Mouse (Mus musculus) embryo, embryonic 10.5 days (tissue): ENCODE measurements around the gene Gamt.

Source experiments
- DNase-seq: peaks from one replicate; pipeline ENCODE4 v3.0.0-alpha.2; 2015; ENCODE audit warnings: low spot score

Gene Gamt

GRCm38 (mm10) chr10:80285222-80286070 is 24.6 kb upstream of the Gamt start:
- no peak for DNase-seq

DNA sequence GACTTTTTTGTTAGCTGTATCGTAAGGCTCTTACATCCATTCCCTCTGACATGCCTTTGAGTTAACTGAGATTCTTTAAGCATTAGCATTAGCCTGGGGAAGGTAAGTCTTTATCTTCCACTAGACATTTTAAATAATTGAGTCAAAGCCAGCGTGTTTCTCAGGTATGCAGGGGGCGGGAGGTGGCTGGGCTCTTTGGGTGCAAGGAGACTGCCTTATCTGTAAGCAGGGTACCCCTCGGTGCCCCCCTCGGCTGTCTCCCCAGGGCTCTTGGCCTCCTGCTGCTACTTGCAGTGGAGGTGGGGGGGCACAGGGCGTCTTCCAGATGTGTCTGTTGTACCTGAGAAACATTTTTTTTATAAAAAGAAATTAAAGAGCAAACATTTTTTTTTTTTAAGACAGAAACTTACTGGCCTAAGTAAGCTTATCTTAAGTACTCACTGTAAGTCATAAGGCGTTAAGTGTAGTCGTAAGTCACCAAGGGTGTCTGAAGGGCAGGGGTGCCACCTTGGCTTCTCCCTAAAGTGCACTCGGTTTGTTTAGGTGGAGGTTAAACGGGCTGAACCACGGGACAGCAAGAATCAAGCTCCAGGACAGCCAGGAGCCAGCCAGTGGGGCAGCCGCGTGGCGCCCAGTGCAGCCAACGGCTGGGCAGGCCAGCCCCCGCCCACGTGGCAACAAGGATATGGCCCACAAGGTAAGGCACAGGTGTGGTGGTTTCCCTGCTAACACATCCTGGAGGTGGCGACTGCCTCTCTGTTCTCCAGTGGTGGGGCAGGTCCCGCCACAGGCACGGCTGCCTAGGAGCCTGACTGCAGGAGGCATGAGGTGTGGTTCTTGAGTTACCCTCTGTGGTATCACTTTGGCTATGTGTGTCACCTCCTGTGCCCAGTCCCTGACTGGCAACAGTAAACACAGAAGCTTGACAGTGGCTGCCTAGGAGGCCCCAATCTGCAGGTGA is 21.9 kb upstream of the Gamt start:
- no peak for DNase-seq

- no peak for DNase-seq
These were observed 21.1 kb upstream of the Gamt start for GRCm38 (mm10) chr10:80281921-80282371.

- DNase-seq = no peak
These were observed 20.5 kb upstream of the Gamt start for GRCm38 (mm10) chr10:80281304-80281703.

- no peak for DNase-seq
These were observed 18.5 kb upstream of the Gamt start for GRCm38 (mm10) chr10:80279273-80279672.

GRCm38 (mm10) chr10:80278390-80278789 is 17.6 kb upstream of the Gamt start:
- DNase-seq = no peak

DNA sequence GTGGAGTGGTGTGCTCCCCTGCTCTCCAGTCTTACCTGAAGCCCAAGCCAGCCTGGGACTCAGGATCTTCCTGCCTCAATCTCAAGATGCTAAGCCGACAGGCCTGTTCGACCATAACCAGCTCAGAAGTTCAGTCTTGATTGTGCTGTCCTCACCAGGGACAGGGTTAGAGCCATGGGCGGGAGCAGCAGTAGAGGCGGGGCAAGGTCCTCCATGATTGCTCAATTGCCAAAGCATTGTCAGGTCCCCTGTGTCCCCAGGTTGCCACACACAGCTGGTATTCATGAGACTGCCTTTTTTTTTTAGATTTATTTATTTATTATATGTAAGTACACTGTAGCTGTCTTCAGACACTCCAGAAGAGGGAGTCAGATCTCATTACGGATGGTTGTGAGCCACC is 15.4 kb upstream of the Gamt start:
- no peak for DNase-seq

DNA sequence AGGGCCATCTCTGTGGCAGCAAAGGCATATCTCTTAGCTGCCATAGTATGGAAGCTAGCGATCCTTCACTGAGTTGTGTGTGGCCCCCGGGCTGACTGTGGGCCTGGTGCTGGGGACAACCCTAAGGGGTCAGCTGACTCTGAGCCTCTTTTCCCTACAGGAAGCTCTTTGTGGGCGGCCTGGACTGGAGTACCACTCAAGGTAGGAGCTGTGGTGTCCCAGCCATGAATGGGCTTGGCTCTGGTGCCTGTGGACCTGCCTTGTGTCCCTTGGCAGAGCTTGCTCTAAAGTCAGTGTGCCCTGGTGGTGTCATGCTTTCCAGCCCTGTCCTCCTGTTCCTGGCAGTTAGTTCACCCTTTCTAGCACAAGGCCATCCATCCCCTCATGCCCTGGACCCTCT is 13.0 kb upstream of the Gamt start:
- DNase-seq = no peak

- DNase-seq = no peak
These were observed 11.2 kb upstream of the Gamt start for GRCm38 (mm10) chr10:80271870-80272585.

- DNase-seq = no peak
These were observed 10.5 kb upstream of the Gamt start for GRCm38 (mm10) chr10:80271186-80271843.

DNA sequence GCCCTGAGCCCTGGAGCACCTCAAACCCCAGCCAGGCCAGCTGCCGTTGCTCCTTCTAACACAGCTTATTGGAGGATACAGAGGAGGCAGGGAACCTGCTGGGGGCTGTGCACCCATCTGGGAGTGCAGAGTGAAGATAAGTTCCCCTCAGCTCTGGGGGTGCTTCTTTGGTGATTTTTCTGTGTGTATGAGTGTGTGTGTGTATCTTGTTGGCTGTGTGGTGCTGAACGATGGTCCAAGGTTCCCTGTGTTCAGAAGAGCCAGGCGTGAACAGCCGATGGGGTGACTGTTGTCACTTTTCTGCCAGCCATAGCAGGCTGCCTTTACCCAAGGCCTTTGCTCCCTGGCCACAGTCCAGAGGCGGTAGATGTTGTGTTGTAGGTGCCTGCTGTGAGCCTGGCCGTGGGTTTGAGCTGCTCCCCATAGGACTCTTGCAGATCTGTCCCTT is 9.9 kb upstream of the Gamt start:
- no peak for DNase-seq

- no peak for DNase-seq
These were observed 9.3 kb upstream of the Gamt start for GRCm38 (mm10) chr10:80270099-80270498.

GRCm38 (mm10) chr10:80265149-80265486 is 4.3 kb upstream of the Gamt start:
- DNase-seq = no peak

- peak; percentile 99 for DNase-seq
These were observed 3.7 kb upstream of the Gamt start for GRCm38 (mm10) chr10:80264341-80265148.

DNA sequence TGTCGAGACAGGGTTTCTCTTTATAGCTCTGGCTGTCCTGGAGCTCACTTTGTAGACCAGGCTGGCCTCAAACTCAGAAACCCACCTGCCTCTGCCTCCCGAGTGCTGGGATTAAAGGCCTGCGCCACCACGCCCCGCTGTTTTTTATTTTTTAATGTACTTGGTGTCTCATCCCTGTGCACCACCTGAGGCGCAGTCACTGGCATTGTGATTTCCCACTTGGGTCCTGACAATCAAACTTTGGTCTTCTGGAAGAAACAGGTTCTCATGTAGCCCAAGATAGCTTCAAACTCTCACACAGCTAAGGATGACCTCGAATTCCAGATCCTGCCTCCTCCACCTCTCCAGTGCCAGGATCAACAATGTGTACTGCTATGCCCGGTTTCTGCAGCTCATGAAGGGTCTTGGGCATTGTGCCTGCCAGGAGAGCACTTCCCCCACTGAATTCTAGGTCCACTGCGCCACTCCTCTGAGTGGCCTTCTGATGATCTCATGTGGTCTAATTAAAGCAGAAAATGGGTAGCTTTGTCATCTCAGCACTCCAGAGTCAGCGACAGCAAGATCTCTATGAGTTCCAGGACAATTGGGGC is 2.1 kb upstream of the Gamt start:
- DNase-seq = no peak

DNA sequence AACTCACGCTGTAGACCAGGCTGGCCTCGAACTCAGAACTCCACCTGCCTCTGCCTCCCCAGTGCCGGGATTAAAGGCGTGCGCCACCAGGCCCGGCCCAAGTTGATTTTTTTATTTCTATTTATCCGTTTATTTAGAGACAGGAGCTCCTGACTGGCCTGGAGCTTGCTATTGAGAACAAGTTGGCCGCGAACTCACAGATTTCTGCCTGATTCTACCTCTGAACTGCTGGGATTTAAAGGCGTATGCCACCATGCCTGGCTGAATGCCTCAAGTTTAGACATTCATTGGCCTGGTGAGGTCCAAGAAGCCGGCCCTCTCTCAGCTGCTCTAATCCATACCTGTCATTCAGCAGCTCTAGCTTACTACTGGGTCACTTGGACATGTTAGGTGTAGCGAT is 1.4 kb upstream of the Gamt start:
- DNase-seq = no peak

DNA sequence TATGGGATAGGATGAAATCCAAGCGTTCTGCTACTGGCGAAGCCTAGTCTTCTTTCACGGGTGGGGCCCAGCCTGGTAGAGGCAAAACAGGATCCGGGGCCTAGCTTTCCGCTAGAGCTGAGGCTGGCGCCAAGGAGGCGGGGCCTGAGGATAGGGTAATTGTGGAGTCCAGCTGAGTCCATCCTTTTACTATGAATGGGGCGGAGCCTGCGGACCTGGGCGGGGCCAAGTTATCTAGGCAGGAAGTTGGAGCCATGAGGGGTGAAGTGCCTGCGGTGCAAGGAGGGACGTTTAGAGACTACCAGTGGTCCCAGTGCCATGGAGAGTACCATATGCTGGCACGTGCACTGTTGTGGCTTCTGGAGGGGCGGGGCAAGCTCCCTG is 765 bp upstream of the Gamt start:
- DNase-seq = peak; percentile 97

GRCm38 (mm10) chr10:80259861-80260641 is 761 bp downstream of the Gamt start:
- peak; percentile 69 for DNase-seq

DNA sequence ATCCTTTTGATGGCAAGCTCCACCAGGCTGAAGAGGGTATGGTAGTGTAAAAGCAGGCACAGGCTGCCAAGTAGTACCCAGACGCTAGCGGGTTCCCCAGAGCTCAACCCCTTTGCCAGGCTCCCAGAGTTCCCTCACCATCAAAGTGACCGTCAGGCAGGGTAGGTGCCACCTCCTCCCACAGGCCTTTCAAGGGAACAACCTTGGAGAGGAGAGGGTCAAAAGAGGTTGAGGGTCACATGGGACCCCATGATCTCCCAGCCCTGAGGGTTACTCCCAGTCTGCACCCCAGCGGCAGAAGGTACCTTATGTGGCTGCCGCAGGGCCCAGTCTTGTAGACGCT is 1.4 kb downstream of the Gamt start:
- DNase-seq = no peak
